Mouse (Mus musculus) ES-CJ7 (cell line): ENCODE measurements around the gene Cnnm1.

ENCODE experiments used
- DNase-seq: peaks from one replicate; pipeline ENCODE4 v3.0.0; 2011; ENCODE audit warnings: low read depth, low spot score

The Cnnm1 gene

DNA sequence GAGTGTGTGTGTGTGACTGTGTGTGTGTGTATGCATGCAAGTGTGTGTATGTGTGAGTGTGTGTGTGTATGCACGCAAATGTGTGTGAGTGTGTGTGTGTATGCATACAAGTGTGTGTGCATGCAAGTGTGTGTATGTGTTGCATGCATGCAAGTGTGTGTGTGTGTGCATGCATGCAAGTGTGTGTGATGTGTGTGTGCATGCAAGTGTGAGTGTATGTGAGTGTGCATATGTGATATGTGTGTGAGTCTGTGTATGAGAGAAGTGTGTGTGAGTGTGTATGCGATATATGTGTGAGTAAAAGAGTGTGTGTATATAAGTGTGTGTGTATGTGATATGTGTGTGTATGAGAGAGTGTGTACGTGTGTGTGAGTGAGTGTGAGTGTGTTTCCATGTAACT, 95.1 kb downstream of the Cnnm1 start:
- DNase-seq: no peak

DNA sequence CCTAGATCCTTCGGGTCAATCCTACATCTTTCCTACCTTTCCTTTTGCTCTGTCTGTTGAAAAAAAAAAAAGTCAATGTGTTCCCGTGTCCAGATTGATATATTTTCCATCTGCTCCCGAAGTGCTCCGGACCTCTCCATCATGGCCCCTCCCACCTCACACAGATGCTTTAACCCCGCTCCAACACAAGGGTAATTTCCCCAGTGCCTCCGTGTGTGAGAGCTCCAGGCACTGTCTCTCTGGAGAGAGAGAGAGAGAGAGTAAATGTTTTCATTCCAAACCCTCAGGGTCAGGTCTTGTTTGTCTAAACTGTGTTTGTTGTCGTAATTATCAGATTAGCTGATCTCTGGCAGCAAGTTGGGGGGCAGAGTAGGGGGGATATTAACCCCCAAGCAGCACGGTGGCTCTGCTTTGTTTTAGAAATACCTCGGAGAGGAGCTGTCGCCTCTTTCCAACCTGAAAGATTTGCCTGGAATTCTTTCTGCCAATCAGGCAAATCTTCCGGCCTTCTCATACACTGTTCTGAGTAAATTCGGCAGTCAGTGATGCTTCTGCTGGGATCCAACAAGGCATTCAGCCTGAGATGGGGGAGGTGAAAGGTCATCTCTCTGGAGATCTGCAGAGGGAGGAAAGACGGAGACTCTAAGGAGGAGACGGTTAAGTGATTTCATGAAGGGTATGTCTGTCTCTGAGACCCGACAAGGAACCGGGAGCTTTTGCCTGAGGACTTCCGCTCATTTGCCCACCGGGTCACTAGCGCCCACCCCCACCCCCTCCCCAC, 106.3 kb downstream of the Cnnm1 start:
- peak; percentile 19 for DNase-seq
